In the genomic region with DNA sequence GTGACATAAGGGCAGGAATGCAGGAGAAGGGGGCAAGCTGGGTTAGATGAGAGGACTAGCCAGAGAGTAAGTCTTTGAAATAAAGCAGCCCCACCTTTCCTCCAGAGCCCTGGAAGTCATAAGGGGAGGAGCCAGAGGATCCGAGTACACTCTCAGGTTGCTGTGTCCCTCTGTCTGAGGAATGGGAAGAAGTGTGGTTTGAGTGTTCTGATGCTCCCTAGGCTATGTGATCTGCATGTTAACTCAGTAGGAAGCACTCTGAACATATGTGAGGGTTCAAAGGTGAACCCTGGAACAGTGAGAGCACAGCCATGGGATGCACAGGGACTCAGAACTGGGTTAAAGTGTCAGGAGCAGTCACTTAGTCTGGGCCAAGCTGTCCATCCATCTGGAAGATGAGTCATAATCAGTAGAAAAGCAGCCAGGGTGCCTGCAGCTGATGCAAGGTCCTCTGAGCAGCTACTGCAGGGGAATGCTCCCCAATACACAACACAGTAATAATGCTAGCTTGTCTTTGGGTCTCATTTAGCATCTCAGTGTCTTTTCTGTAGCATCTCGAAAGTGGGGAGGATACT, we compare ENCODE assay signal across 1 mouse cellular context.
TF ChIP-seq lines count a peak whose summit lies in the region.

No protein-coding gene starts in this region.

TF ChIP-seq in MEL, 35 proteins besides CTCF, POLR2A, EP300 and RAD21 (continued from another document):
- TF ChIP-seq ETS1 (IDR thresholded peaks at IDR 0.05; ENCODE audit: low read depth, low read length) = no peak
TF ChIP-seq in MEL: peak in this region for 1.
